Comparison of ENCODE assay signal across 8 mouse cellular contexts in the genomic region with DNA sequence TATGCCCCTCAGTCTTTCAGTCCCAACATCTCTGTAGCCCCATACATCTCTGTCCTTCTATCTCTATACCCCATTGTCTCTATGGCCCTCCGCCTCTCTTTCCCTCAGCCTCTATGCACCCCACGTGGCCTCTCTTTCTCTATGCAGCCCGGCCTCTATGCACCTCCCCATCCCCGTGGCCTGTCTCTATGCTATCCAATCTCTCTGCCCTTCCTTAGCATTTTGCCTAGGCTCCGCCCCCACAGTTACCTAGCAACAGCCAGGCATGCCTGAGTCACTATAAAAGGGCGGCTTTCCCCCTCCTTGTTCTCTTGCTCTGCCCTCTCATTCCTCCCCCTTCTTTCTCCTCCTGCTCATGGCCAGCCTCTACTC. TPM values are rescaled to one million over a fixed set of nuclear protein-coding genes. Genes with fewer than 3 reads are reported as not detected.
DNase-seq lines count a peak whose midpoint lies in the region; ATAC-seq and TF ChIP-seq lines count a peak whose summit lies in the region.

No protein-coding gene starts in this region.

- no peaks in the 10 kb centered on the region for H3K9me3 ChIP-seq in CH12.LX (replicated peaks; ENCODE audit: low read length)
- no peaks in the 10 kb centered on the region for H3K9me3 ChIP-seq in forebrain, embryonic 12.5 days
- no peaks in the 10 kb centered on the region for H3K9me3 ChIP-seq in heart, postnatal 0 days (replicated peaks; ENCODE audit: control insufficient read depth, low read length)
- no peaks in the 10 kb centered on the region for H3K9me3 ChIP-seq in liver, embryonic 14.5 days (ENCODE audit: control insufficient read depth, low read length)
- no peaks in the 10 kb centered on the region for H3K9me3 ChIP-seq in neural tube, embryonic 13.5 days

- peak overlapping the region; percentile 88 for H3K27ac ChIP-seq in CH12.LX (ENCODE audit: insufficient read depth, low read depth)
- peak overlapping the region; percentile 91 for H3K27ac ChIP-seq in forebrain, embryonic 12.5 days
- H3K27ac ChIP-seq in heart, postnatal 0 days (ENCODE audit: low read depth) = peak overlapping the region; percentile 57; the same call in 1 of the 2 replicates
- H3K27ac ChIP-seq in liver, embryonic 14.5 days = peak overlapping the region; percentile 30; the same call in 1 of the 2 replicates
- peak overlapping the region; percentile 91 for H3K27ac ChIP-seq in neural tube, embryonic 13.5 days (replicated peaks)

- 28% methylated on average over 6 of the region's 6 CpGs for WGBS in forebrain, embryonic 12.5 days
- 23% methylated on average over 6 of the region's 6 CpGs for WGBS in heart, postnatal 0 days
- WGBS in liver, embryonic 14.5 days (ENCODE audit: insufficient replicate concordance) = 16% methylated on average over 6 of the region's 6 CpGs
- 17% methylated on average over 6 of the region's 6 CpGs for WGBS in neural tube, embryonic 13.5 days

- TF ChIP-seq CTCF in CH12.LX (conservative IDR thresholded peaks at IDR 0.05 in 1 of 2, IDR thresholded peaks at IDR 0.05 in 1 of 2; ENCODE audit: low read depth in 2 of 2, low read length in 2 of 2) = no peak
- no peak for TF ChIP-seq CTCF in heart, postnatal 0 days (IDR thresholded peaks at IDR 0.05; ENCODE audit: low read depth)
- no peak for TF ChIP-seq CTCF in liver, embryonic 14.5 days (IDR thresholded peaks at IDR 0.05; ENCODE audit: low read depth)

- DNase-seq in CH12.LX (ENCODE audit: extremely low read depth) = peak; percentile 95
- DNase-seq in c-Kit-positive CD71-positive TER-119-positive erythroid progenitor cells, embryonic 14.5 days (ENCODE audit: low spot score) = peak; percentile 83
- DNase-seq in heart, postnatal 0 days (ENCODE audit: low spot score) = peak; percentile 50
- DNase-seq in kidney, postnatal 36 days = peak; percentile 77 to 79
- peak; percentile 75 to 78 (median 78) for DNase-seq in liver, embryonic 14.5 days (ENCODE audit: low read depth in 3 of 3, low spot score in 3 of 3)
- DNase-seq in telencephalon, adult 2 months (ENCODE audit: low read depth, low spot score) = peak; percentile 81

- no peak for TF ChIP-seq RAD21 in CH12.LX (IDR thresholded peaks at IDR 0.05; ENCODE audit: low read depth, low read length)

- H3K36me3 ChIP-seq in CH12.LX (replicated peaks in 1 of 2; ENCODE audit: control insufficient read depth in 1 of 2, insufficient read depth in 1 of 2, low read length in 1 of 2) = no peaks in the 10 kb centered on the region
- H3K36me3 ChIP-seq in forebrain, embryonic 12.5 days (replicated peaks) = no peaks in the 10 kb centered on the region
- H3K36me3 ChIP-seq in heart, postnatal 0 days (replicated peaks; ENCODE audit: control insufficient read depth, insufficient read depth, low read length) = no peaks in the 10 kb centered on the region
- H3K36me3 ChIP-seq in liver, embryonic 14.5 days (replicated peaks; ENCODE audit: control insufficient read depth, insufficient read depth, low read depth) = no peaks in the 10 kb centered on the region
- H3K36me3 ChIP-seq in neural tube, embryonic 13.5 days = no peaks in the 10 kb centered on the region

- dilution Hi-C loops in CH12.LX (cut with MboI; ENCODE audit: extremely low pct_ligation_motif_present, extremely low pct_unique_long_range_greater_than_20kb, low sequenced_read_pairs) = no loop called here

- TF ChIP-seq POLR2A in CH12.LX (IDR thresholded peaks at IDR 0.05; ENCODE audit: low read depth, low read length) = peak; percentile 55; the same call in 1 of the 2 replicates

- ATAC-seq in forebrain, embryonic 12.5 days (ENCODE audit: low FRiP score) = peak; percentile 95
- ATAC-seq in heart, postnatal 0 days (ENCODE audit: insufficient read depth, low read depth) = peak; percentile 93
- peak; percentile 88 for ATAC-seq in liver, embryonic 14.5 days (ENCODE audit: insufficient read depth)
- peak; percentile 95 for ATAC-seq in neural tube, embryonic 13.5 days (ENCODE audit: low read depth)

- H3K27me3 ChIP-seq in CH12.LX (replicated peaks) = no peaks in the 10 kb centered on the region
- no peaks in the 10 kb centered on the region; the same call in 1 of the 2 replicates for H3K27me3 ChIP-seq in forebrain, embryonic 12.5 days
- H3K27me3 ChIP-seq in heart, postnatal 0 days (ENCODE audit: control insufficient read depth, insufficient read depth, low read length) = no peaks in the 10 kb centered on the region
- H3K27me3 ChIP-seq in liver, embryonic 14.5 days (ENCODE audit: control insufficient read depth, insufficient read depth, low read length) = no peaks in the 10 kb centered on the region
- no peaks in the 10 kb centered on the region for H3K27me3 ChIP-seq in neural tube, embryonic 13.5 days

- H3K79me2 ChIP-seq in CH12.LX (replicated peaks; ENCODE audit: control insufficient read depth, extremely low read depth, insufficient read depth, poor library complexity, severe bottlenecking) = no peaks in the 10 kb centered on the region

- no peak for TF ChIP-seq EP300 in CH12.LX (IDR thresholded peaks at IDR 0.05; ENCODE audit: low read length)
- no peak for TF ChIP-seq EP300 in heart, postnatal 0 days (IDR thresholded peaks at IDR 0.05; ENCODE audit: low read depth)
- no peak for TF ChIP-seq EP300 in liver, embryonic 14.5 days (IDR thresholded peaks at IDR 0.05; ENCODE audit: low read depth)

- peak overlapping the region; percentile 63 for H3K4me2 ChIP-seq in CH12.LX (ENCODE audit: insufficient read depth, low read depth, poor library complexity, severe bottlenecking)
- H3K4me2 ChIP-seq in forebrain, embryonic 12.5 days = peak overlapping the region; percentile 56
- peak overlapping the region; percentile 70 for H3K4me2 ChIP-seq in heart, postnatal 0 days (ENCODE audit: low read depth, low read length)
- peak overlapping the region; percentile 75 for H3K4me2 ChIP-seq in liver, embryonic 14.5 days (ENCODE audit: low read depth)
- peak overlapping the region; percentile 59 for H3K4me2 ChIP-seq in neural tube, embryonic 13.5 days

- H3K4me3 ChIP-seq in CH12.LX (replicated peaks in 1 of 3; ENCODE audit: low read depth in 2 of 3, low read length in 2 of 3, poor library complexity in 1 of 3) = peak overlapping the region; percentile 60 to 87 (median 61)
- H3K4me3 ChIP-seq in forebrain, embryonic 12.5 days (replicated peaks) = peak overlapping the region; percentile 38
- peak overlapping the region; percentile 42 for H3K4me3 ChIP-seq in heart, postnatal 0 days (ENCODE audit: low read depth, low read length)
- H3K4me3 ChIP-seq in liver, embryonic 14.5 days (ENCODE audit: insufficient read depth in 1 of 2, low read depth in 2 of 2, low read length in 2 of 2) = peak overlapping the region; percentile 49 to 55
- H3K4me3 ChIP-seq in neural tube, embryonic 13.5 days = peak overlapping the region; percentile 41

- in situ Hi-C loops in CH12.LX (cut with MboI; ENCODE audit: low pct_ligation_motif_present, low pct_unique_long_range_greater_than_20kb, low sequenced_read_pairs) = no loop called here

- peak overlapping the region; percentile 94 for H3K9ac ChIP-seq in CH12.LX (ENCODE audit: insufficient read depth, low read depth)
- H3K9ac ChIP-seq in forebrain, embryonic 12.5 days = peak overlapping the region; percentile 55
- H3K9ac ChIP-seq in heart, postnatal 0 days (replicated peaks; ENCODE audit: low read depth, low read length) = 0 out of 2 replicates have a peak overlapping the region, but pooled peaks have one; percentile 42
- H3K9ac ChIP-seq in liver, embryonic 14.5 days (replicated peaks) = peak overlapping the region; percentile 48
- peak overlapping the region; percentile 71 for H3K9ac ChIP-seq in neural tube, embryonic 13.5 days

- peaks cover 0 to 29% of the 10 kb centered on the region in 2 experiments; a peak in 2 of 4 replicates for H3K4me1 ChIP-seq in CH12.LX (ENCODE audit: control insufficient read depth in 1 of 2, insufficient read depth in 2 of 2)
- peaks cover 3% of the 10 kb centered on the region; the same call in 1 of the 2 replicates for H3K4me1 ChIP-seq in forebrain, embryonic 12.5 days
- no peaks in the 10 kb centered on the region for H3K4me1 ChIP-seq in heart, postnatal 0 days (ENCODE audit: control insufficient read depth, insufficient read depth)
- peaks cover 0 to 9% of the 10 kb centered on the region in 2 experiments; a peak in 1 of 4 replicates for H3K4me1 ChIP-seq in liver, embryonic 14.5 days (replicated peaks; ENCODE audit: control insufficient read depth in 2 of 2, insufficient read depth in 2 of 2, low read length in 1 of 2)
- H3K4me1 ChIP-seq in neural tube, embryonic 13.5 days (replicated peaks) = peaks cover 5% of the 10 kb centered on the region; the same call in 1 of the 2 replicates

TF ChIP-seq in CH12.LX, 34 proteins besides CTCF, POLR2A, EP300 and RAD21 (continues in another document):
- TF ChIP-seq USF1 (IDR thresholded peaks at IDR 0.05; ENCODE audit: low read depth, low read length) (peak; percentile 65), MEF2A (IDR thresholded peaks at IDR 0.05; ENCODE audit: borderline replicate concordance, low read depth, low read length) (no peak), ZC3H11A (IDR thresholded peaks at IDR 0.05; ENCODE audit: low read depth, low read length) (no peak), MAFK (IDR thresholded peaks at IDR 0.05; ENCODE audit: insufficient replicate concordance, low read length) (no peak), ZKSCAN1 (IDR thresholded peaks at IDR 0.05; ENCODE audit: borderline replicate concordance, low read depth, low read length) (no peak), UBTF (IDR thresholded peaks at IDR 0.05; ENCODE audit: low read depth, low read length) (no peak), SIN3A (IDR thresholded peaks at IDR 0.05; ENCODE audit: low read length) (no peak), E2F4 (IDR thresholded peaks at IDR 0.05; ENCODE audit: insufficient replicate concordance, low read depth, low read length) (no peak), NRF1 (IDR thresholded peaks at IDR 0.05; ENCODE audit: low read depth, low read length) (no peak), CHD2 (IDR thresholded peaks at IDR 0.05; ENCODE audit: low read length) (no peak), ZMIZ1 (IDR thresholded peaks at IDR 0.05; ENCODE audit: low read depth, low read length) (0 out of 2 replicates have a peak, but pooled peaks have one; percentile 32), ETS1 (conservative IDR thresholded peaks at IDR 0.05; ENCODE audit: low read depth, low read length) (no peak), PAX5 (IDR thresholded peaks at IDR 0.05; ENCODE audit: low read length) (no peak)

RNA-seq across cellular contexts. Expression of a gene that starts 11.8 kb away (rescaled TPM):
- total RNA-seq in CH12.LX (2012; rRNA removed) = 33.1 and 37.5 TPM in 2 replicates
- total RNA-seq in CH12.LX (2014; rRNA removed) = 31.9 and 33.5 TPM in 2 replicates
- 108 and 119 TPM in 2 replicates for polyA plus RNA-seq in CH12.LX (2012; ENCODE audit: insufficient read length, low read depth)
- 69.0 and 69.4 TPM in 2 replicates for polyA plus RNA-seq in forebrain, embryonic 12.5 days (2016; fragmentation: Nextera tagmentation; extraction: Ambion mirVana)
- 14.4 and 15.2 TPM in 2 replicates for total RNA-seq in heart, postnatal 0 days (2014; rRNA removed; ENCODE audit: low replicate concordance)
- polyA plus RNA-seq in heart, postnatal 0 days (2015; fragmentation: Nextera tagmentation; extraction: Ambion mirVana) = 39.5 and 43.4 TPM in 2 replicates
- 9.2 and 13.3 TPM in 2 replicates for polyA plus RNA-seq in liver, embryonic 14.5 days (2012; rRNA removed)
- 18.5 and 20.1 TPM in 2 replicates for polyA plus RNA-seq in liver, embryonic 14.5 days (2014; fragmentation: Nextera tagmentation; extraction: Ambion mirVana)
- polyA plus RNA-seq in neural tube, embryonic 13.5 days (2015; fragmentation: Nextera tagmentation; extraction: Ambion mirVana) = 92.7 and 96.5 TPM in 2 replicates

Comparison
In these comparisons a context has a peak if more than half of its experiments do, and no peak if none do; other contexts are left out.
1. Peak in every context shown above with its lines: DNase-seq, ATAC-seq, H3K4me3 ChIP-seq and H3K27ac ChIP-seq.
2. H3K27ac ChIP-seq: peak in every context shown above with its lines; median percentile 91 in forebrain, embryonic 12.5 days; 91 in neural tube, embryonic 13.5 days; 88 in CH12.LX; 57 in heart, postnatal 0 days; 30 in liver, embryonic 14.5 days.
3. H3K9ac ChIP-seq: peak in every context shown above with its lines; median percentile 94 in CH12.LX; 71 in neural tube, embryonic 13.5 days; 55 in forebrain, embryonic 12.5 days; 48 in liver, embryonic 14.5 days; 42 in heart, postnatal 0 days.